Mouse (Mus musculus): ENCODE measurements at regions not wholly inside any gene's neighbourhood (a gene's known extent, or its start where the extent isn't known, plus 50 kb on each side); places are given as distances from the start of the nearest gene placed in this dataset.

GRCm38 (mm10) chr2:117017921-117018651, 103.1 kb upstream of the Spred1 start:
- TF ChIP-seq CTCF (IDR thresholded peaks at IDR 0.05; ENCODE audit: control insufficient read depth, insufficient read depth, low read length) (no peak), POLR2A (IDR thresholded peaks at IDR 0.05; ENCODE audit: borderline replicate concordance, control insufficient read depth, low read depth, low read length) (no peak)

All from bone marrow, adult 2 months (tissue).